Mouse (Mus musculus) MEL (cell line): ENCODE measurements around the gene Snd1.

Source experiments
- CTCF ChIP-seq, 3 experiments: IDR thresholded peaks in 2 of 3; conservative IDR thresholded peaks in 1 of 3; 2 replicates each; pipeline ENCODE4 v1.5.1; 2011 to 2012; ENCODE audit warnings: low read length in 3 of 3, low read depth in 2 of 3, mild to moderate bottlenecking in 2 of 3, improper control_type of control experiment in 1 of 3, inconsistent platforms in 1 of 3, mixed read lengths in 1 of 3, moderate library complexity in 1 of 3; ENCODE audit not compliant: control insufficient read depth in 1 of 3, insufficient read depth in 1 of 3, poor library complexity in 1 of 3, severe bottlenecking in 1 of 3
- TCF12 ChIP-seq: IDR thresholded peaks from 2 replicates; pipeline ENCODE4 v1.6.1; 2014; ENCODE audit warnings: low read depth, mild to moderate bottlenecking, inconsistent platforms, low read length, improper control_type of control experiment, moderate library complexity

GRCm38 (mm10) chr6:28582847-28583246, 107.9 kb downstream of the Snd1 start:
- TF ChIP-seq TCF12 (no peak), CTCF (IDR thresholded peaks at IDR 0.05 in 2 of 3, conservative IDR thresholded peaks at IDR 0.05 in 1 of 3; ENCODE audit: control insufficient read depth in 1 of 3, insufficient read depth in 1 of 3, low read depth in 2 of 3, low read length in 3 of 3, poor library complexity in 1 of 3, severe bottlenecking in 1 of 3) (no peak)
